Mouse (Mus musculus) lung, adult 2 months (tissue): ENCODE measurements around the gene Scnn1a. TPM values are rescaled to one million over a fixed set of nuclear protein-coding genes. Genes with fewer than 3 reads are reported as not detected.
"Not testable (repeated sequence)": the region's sequence is repeated elsewhere in the genome, so short reads cannot be mapped to it uniquely, and the experiment has no call there.

ENCODE experiments used
- DNase-seq: peaks from one replicate; pipeline ENCODE4 v3.0.0; 2022
- H3K4me1 ChIP-seq: fragments of 200-500 bp; 2 replicates; pipeline ENCODE4 v1.6.1; 2011; ENCODE audit warnings: low read length; ENCODE audit not compliant: control insufficient read depth, insufficient read depth
- H3K4me3 ChIP-seq: fragments of 200-500 bp; replicated peaks from 2 replicates; pipeline ENCODE3; 2011; ENCODE audit warnings: low read depth, mild to moderate bottlenecking, control low read depth, low read length; ENCODE audit errors: extremely low read depth
- CTCF ChIP-seq: fragments of 200-500 bp; IDR thresholded peaks from 2 replicates; pipeline ENCODE4 v1.5.1; 2011; ENCODE audit warnings: mild to moderate bottlenecking, low read length, control low read depth; ENCODE audit not compliant: insufficient read depth
- POLR2A ChIP-seq: fragments of 200-500 bp; IDR thresholded peaks from 2 replicates; pipeline ENCODE4 v1.6.1; 2011; ENCODE audit warnings: low read depth, mild to moderate bottlenecking, control low read depth, low read length, borderline replicate concordance; ENCODE audit errors: extremely low read depth
- WGBS: fragments of 180-500 bp; shearing (Covaris S2); methylation state at CpG from one replicate; pipeline ENCODE4 v1.1.7; 2018; 5-methylcytosine and 5-hydroxymethylcytosine counted together
- polyA plus RNA-seq: library from polyadenylated mRNA; depleted of rRNA; stranded (reverse); fragments of >200 nt; gene quantifications from 2 replicates; pipeline ENCODE4 v1.2.3, GENCODE M21; 2012

Scnn1a gene
- polyA plus RNA-seq, 1 experiment = 245 TPM

- WGBS = 80% methylated on average over 4 of the region's 4 CpGs
Observed at GRCm38 (mm10) chr6:125286944-125287343, 33.5 kb upstream of the Scnn1a start.

GRCm38 (mm10) chr6:125288730-125289129, 31.7 kb upstream of the Scnn1a start:
- WGBS = 52% methylated on average over 5 of the region's 5 CpGs
- no peaks in the 10 kb centered on the region for H3K4me1 ChIP-seq
- no peak overlapping the region for H3K4me3 ChIP-seq
- TF ChIP-seq POLR2A (no peak), CTCF (no peak)
- no peak for DNase-seq

More at GRCm38 (mm10) chr6:125286944-125287343, 33.5 kb upstream of the Scnn1a start:
- DNase-seq = no peak
- no peak for TF ChIP-seq CTCF
- TF ChIP-seq POLR2A = no peak
- Histone ChIP-seq H3K4me1 (no peaks in the 10 kb centered on the region), H3K4me3 (no peak overlapping the region)

- WGBS = 70% methylated on average over 4 of the region's 4 CpGs
- TF ChIP-seq POLR2A (no peak), CTCF (no peak)
- Histone ChIP-seq H3K4me3 (no peak overlapping the region), H3K4me1 (no peaks in the 10 kb centered on the region)
- DNase-seq = no peak
Observed at GRCm38 (mm10) chr6:125291329-125291728, 29.1 kb upstream of the Scnn1a start.

GRCm38 (mm10) chr6:125292256-125292655, 28.2 kb upstream of the Scnn1a start:
- 79% methylated on average over 7 of the region's 7 CpGs for WGBS
- no peak for TF ChIP-seq POLR2A
- no peak for TF ChIP-seq CTCF
- no peak for DNase-seq
- Histone ChIP-seq H3K4me1 (no peaks in the 10 kb centered on the region), H3K4me3 (no peak overlapping the region)

- WGBS = 62% methylated on average over 4 of the region's 4 CpGs
- Histone ChIP-seq H3K4me3 (no peak overlapping the region), H3K4me1 (no peaks in the 10 kb centered on the region)
- DNase-seq = no peak
- TF ChIP-seq CTCF (no peak), POLR2A (no peak)
Observed at GRCm38 (mm10) chr6:125294049-125294448, 26.4 kb upstream of the Scnn1a start.

- DNase-seq = no peak
- Histone ChIP-seq H3K4me1 (no peaks in the 10 kb centered on the region), H3K4me3 (no peak overlapping the region)
- no peak for TF ChIP-seq POLR2A
- TF ChIP-seq CTCF = no peak
- WGBS = 70% methylated on average over 5 of the region's 5 CpGs
Observed at GRCm38 (mm10) chr6:125297149-125297820, 23.2 kb upstream of the Scnn1a start.

- WGBS = 85% methylated on average over 1 of the region's 1 CpGs
- Histone ChIP-seq H3K4me3 (no peak overlapping the region), H3K4me1 (no peaks in the 10 kb centered on the region)
- no peak for TF ChIP-seq CTCF
- TF ChIP-seq POLR2A = no peak
- DNase-seq = no peak
Observed at GRCm38 (mm10) chr6:125300982-125301381, 19.5 kb upstream of the Scnn1a start.

- 44% methylated on average over 24 of the region's 24 CpGs for WGBS
- Histone ChIP-seq H3K4me3 (no peak overlapping the region), H3K4me1 (no peaks in the 10 kb centered on the region)
- no peak for DNase-seq
- TF ChIP-seq CTCF (no peak), POLR2A (no peak)
Observed at GRCm38 (mm10) chr6:125302231-125302982, 18.1 kb upstream of the Scnn1a start.

- 68% methylated on average over 4 of the region's 4 CpGs for WGBS
- TF ChIP-seq CTCF (no peak), POLR2A (no peak)
- no peaks in the 10 kb centered on the region for H3K4me1 ChIP-seq
- no peak overlapping the region for H3K4me3 ChIP-seq
- DNase-seq = no peak
Observed at GRCm38 (mm10) chr6:125303242-125303641, 17.2 kb upstream of the Scnn1a start.

GRCm38 (mm10) chr6:125304408-125304807, 16.1 kb upstream of the Scnn1a start:
- DNase-seq, H3K4me3 ChIP-seq, H3K4me1 ChIP-seq: not testable (repeated sequence)
- WGBS = 87% methylated on average over 7 of the region's 7 CpGs
